Mouse (Mus musculus): Measurements from ENCODE around the gene Sun5.

GRCm38 (mm10) chr2:153861960-153862359 is 8.9 kb downstream of the Sun5 start:
- TF ChIP-seq CTCF (IDR thresholded peaks at IDR 0.05; ENCODE audit: insufficient read depth, low read length): no peak
- TF ChIP-seq POLR2A (IDR thresholded peaks at IDR 0.05; ENCODE audit: borderline replicate concordance, extremely low read depth, low read depth, low read length): no peak
